Mouse (Mus musculus) midbrain, embryonic 14.5 days (tissue): ENCODE data around the gene Supt16. TPM values are rescaled to one million over a fixed set of nuclear protein-coding genes. Genes with fewer than 3 reads are reported as not detected.

Experiments
- ATAC-seq: fragments of 200-750 bp; cut with Nextera tagmentation; 2 replicates; pipeline ENCODE4 v1.8.0; 2017; ENCODE audit warnings: moderate number of reproducible peaks, moderate library complexity; ENCODE audit not compliant: low FRiP score, low TSS enrichment
- DNase-seq: peaks from one replicate; pipeline ENCODE4 v3.0.0-alpha.2; 2015
- H3K27ac ChIP-seq: fragments of 300-500 bp; sonication (generic); replicated peaks from 2 replicates; pipeline ENCODE4 v1.5.1; 2014; ENCODE audit warnings: mild to moderate bottlenecking, low read depth, low read length, moderate library complexity
- H3K27me3 ChIP-seq: fragments of 300-500 bp; sonication (generic); 2 replicates; pipeline ENCODE4 v1.6.1; 2014; ENCODE audit warnings: low read length, control low read depth, mixed read lengths; ENCODE audit not compliant: control insufficient read depth, insufficient read depth
- H3K36me3 ChIP-seq: fragments of 300-500 bp; sonication (generic); 2 replicates; pipeline ENCODE4 v1.6.1; 2014; ENCODE audit warnings: low read length, control low read depth; ENCODE audit not compliant: control insufficient read depth, insufficient read depth
- H3K4me1 ChIP-seq: fragments of 300-500 bp; sonication (generic); 2 replicates; pipeline ENCODE4 v1.6.1; 2014; ENCODE audit warnings: mild to moderate bottlenecking, antibody characterized with exemption, low read length, control low read depth; ENCODE audit not compliant: control insufficient read depth, insufficient read depth
- H3K4me2 ChIP-seq: fragments of 300-500 bp; sonication (generic); 2 replicates; pipeline ENCODE4 v1.6.1; 2014; ENCODE audit warnings: mild to moderate bottlenecking, low read length, moderate library complexity
- H3K4me3 ChIP-seq: fragments of 300-500 bp; sonication (generic); replicated peaks from 2 replicates; pipeline ENCODE4 v1.5.1; 2014; ENCODE audit warnings: low read depth, low read length
- H3K9ac ChIP-seq: fragments of 300-500 bp; sonication (generic); replicated peaks from 2 replicates; pipeline ENCODE4 v1.6.1; 2014; ENCODE audit warnings: mild to moderate bottlenecking, low read length, moderate library complexity
- H3K9me3 ChIP-seq: fragments of 300-500 bp; sonication (generic); 2 replicates; pipeline ENCODE4 v1.6.1; 2016; ENCODE audit warnings: low read length, control low read depth, mixed read lengths; ENCODE audit not compliant: control insufficient read depth
- WGBS: fragments of 180-500 bp; shearing (Covaris S2); extraction: QIAGEN DNeasy Blood & Tissue Kit; methylation state at CpG from one replicate; pipeline ENCODE4 v1.1.7; 2014; 5-methylcytosine and 5-hydroxymethylcytosine counted together
- polyA plus RNA-seq: library from polyadenylated mRNA; unstranded; fragments of >200 nt; fragmentation: Nextera tagmentation; extraction: Ambion mirVana; gene quantifications from 2 replicates; pipeline ENCODE4 v1.2.1, GENCODE M21; 2014

Gene Supt16
- polyA plus RNA-seq, 1 experiment from 2014 or later: 74.9 TPM

DNA sequence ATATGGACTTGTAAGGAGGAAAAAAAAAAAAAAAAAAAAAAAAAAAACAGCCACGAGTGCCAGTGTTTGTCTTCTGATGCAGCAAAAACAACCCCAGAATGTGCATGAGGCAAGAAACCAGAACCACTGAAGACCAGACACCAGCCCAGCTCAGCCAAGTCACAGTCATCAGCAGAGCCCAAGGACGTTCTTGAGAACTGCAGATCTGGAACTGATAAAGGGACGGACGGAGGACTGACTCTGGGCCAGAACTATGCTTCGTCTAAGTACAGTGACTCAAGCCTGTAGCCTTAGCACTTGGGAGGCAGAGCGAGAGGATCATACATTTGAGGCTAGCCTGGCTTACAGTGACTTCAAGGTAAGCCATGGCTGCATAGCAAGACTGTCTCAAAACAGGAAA lies 36.3 kb downstream of the Supt16 start:
- H3K4me1 ChIP-seq: no peaks in the 10 kb centered on the region
- no peaks in the 10 kb centered on the region for H3K27me3 ChIP-seq
- H3K9ac ChIP-seq: no peak overlapping the region
- H3K27ac ChIP-seq: no peak overlapping the region
- no peak overlapping the region for H3K4me2 ChIP-seq
- no peak for ATAC-seq
- no peak for DNase-seq
- no peaks in the 10 kb centered on the region for H3K9me3 ChIP-seq
- H3K4me3 ChIP-seq: no peak overlapping the region
- peaks cover 78% of the 10 kb centered on the region for H3K36me3 ChIP-seq
- WGBS: 91% methylated on average over 6 of the region's 6 CpGs

DNA sequence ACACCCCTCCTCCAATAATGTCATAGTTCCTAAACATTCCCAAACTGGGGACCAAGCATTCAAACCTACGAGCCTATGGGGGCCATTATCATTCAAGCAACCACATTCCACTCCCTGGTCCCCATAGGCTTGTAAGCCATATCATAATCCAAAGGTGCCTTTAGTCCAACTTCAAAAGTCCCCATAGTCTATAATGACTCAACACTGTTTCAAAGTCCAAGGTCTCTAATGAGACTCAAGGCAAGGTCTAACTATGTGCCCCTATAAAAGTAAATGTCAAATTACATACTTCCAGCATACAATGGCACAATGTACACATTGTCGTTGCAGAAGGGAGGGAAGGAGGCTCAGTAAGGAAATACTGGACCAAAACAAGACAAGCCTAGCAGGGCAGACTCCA lies 42.2 kb downstream of the Supt16 start:
- peaks cover 22% of the 10 kb centered on the region for H3K36me3 ChIP-seq
- no peak overlapping the region for H3K4me2 ChIP-seq
- 92% methylated on average over 2 of the region's 2 CpGs for WGBS
- no peaks in the 10 kb centered on the region for H3K27me3 ChIP-seq
- no peaks in the 10 kb centered on the region for H3K9me3 ChIP-seq
- no peak for DNase-seq
- H3K4me3 ChIP-seq: no peak overlapping the region
- ATAC-seq: no peak
- H3K4me1 ChIP-seq: peaks cover 3% of the 10 kb centered on the region; the same call in 1 of the 2 replicates
- H3K27ac ChIP-seq: no peak overlapping the region
- no peak overlapping the region for H3K9ac ChIP-seq

DNA sequence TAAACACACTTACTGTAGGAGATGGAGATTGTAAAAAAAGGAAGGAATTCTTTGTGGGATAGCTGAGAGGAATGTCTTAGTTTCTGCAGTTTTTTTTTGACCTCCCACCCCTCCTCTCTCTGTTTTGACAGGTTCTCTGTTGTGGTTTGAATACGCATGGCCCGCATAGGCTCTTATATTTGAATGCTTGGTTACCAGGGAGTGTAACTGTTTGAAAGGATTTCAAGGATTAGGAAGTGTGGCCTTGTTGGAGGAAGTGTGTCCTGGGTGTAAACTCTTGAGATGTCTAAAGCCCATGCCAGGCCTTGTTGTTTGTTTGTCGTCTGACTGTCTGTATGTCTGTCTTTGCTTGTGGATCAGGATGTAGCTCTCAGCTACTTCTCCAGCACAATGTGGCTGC lies 44.6 kb downstream of the Supt16 start:
- H3K9me3 ChIP-seq: no peaks in the 10 kb centered on the region
- peak overlapping the region; percentile 24; the same call in 1 of the 2 replicates for H3K4me2 ChIP-seq
- peaks cover 3% of the 10 kb centered on the region; the same call in 1 of the 2 replicates for H3K4me1 ChIP-seq
- peaks cover under 1% of the 10 kb centered on the region; the same call in 1 of the 2 replicates for H3K36me3 ChIP-seq
- no peak for ATAC-seq
- no peaks in the 10 kb centered on the region for H3K27me3 ChIP-seq
- H3K4me3 ChIP-seq: no peak overlapping the region
- DNase-seq: peak; percentile 20
- no peak overlapping the region for H3K27ac ChIP-seq
- 10% methylated on average over 3 of the region's 3 CpGs for WGBS
- H3K9ac ChIP-seq: no peak overlapping the region

DNA sequence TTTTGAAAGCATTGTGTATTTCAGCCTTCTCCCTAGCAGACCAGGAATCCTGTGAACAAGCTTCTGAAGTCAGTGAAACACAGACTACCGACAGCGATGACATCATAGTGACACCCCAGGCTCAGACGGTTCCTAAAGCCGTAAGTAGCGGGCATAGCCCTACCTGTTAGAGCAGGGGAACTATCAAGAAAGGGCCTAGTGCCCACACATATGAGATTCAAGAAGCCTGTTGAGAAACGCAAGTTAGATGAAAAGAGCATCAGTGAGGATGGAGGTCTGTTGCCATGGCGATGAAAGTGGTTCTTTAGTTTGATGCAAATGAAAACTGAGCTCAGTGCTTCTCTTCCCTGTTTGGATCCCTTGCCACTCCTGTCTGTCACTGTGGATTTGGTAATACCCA lies 45.0 kb downstream of the Supt16 start:
- 18% methylated on average over 7 of the region's 7 CpGs for WGBS
- H3K4me2 ChIP-seq: peak overlapping the region; percentile 24
- H3K36me3 ChIP-seq: no peaks in the 10 kb centered on the region
- H3K27me3 ChIP-seq: no peaks in the 10 kb centered on the region
- H3K9ac ChIP-seq: no peak overlapping the region
- ATAC-seq (peak; percentile 43; the same call in 1 of the 2 replicates), DNase-seq (peak; percentile 78)
- H3K9me3 ChIP-seq: no peaks in the 10 kb centered on the region
- H3K4me1 ChIP-seq: peaks cover 3% of the 10 kb centered on the region; the same call in 1 of the 2 replicates
- H3K4me3 ChIP-seq: no peak overlapping the region
- H3K27ac ChIP-seq: no peak overlapping the region

DNA sequence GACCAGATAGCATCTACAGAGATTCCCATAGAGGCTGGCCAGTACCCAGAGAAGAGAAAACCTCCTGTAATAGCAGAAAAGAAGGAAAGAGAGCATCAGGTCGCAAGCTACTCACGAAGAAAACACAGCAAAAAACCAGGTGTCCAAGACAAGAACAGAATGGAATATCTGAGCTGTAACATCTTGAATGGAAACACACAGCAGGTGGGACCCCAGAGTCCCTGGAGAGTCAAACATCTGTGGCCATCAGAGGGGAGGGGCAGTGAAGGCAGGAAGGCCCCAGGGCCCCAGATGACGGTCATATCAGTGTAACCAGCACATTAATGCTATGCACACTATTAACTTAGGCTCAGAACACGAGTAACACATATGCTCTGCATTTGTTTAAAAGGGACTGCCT lies 47.3 kb downstream of the Supt16 start:
- H3K36me3 ChIP-seq: no peaks in the 10 kb centered on the region
- H3K9me3 ChIP-seq: no peaks in the 10 kb centered on the region
- ATAC-seq (no peak), DNase-seq (no peak)
- H3K4me2 ChIP-seq: no peak overlapping the region
- WGBS: 53% methylated on average over 4 of the region's 4 CpGs
- H3K4me1 ChIP-seq: peaks cover 3% of the 10 kb centered on the region; the same call in 1 of the 2 replicates
- H3K27ac ChIP-seq: no peak overlapping the region
- H3K4me3 ChIP-seq: no peak overlapping the region
- H3K9ac ChIP-seq: no peak overlapping the region
- H3K27me3 ChIP-seq: no peaks in the 10 kb centered on the region

DNA sequence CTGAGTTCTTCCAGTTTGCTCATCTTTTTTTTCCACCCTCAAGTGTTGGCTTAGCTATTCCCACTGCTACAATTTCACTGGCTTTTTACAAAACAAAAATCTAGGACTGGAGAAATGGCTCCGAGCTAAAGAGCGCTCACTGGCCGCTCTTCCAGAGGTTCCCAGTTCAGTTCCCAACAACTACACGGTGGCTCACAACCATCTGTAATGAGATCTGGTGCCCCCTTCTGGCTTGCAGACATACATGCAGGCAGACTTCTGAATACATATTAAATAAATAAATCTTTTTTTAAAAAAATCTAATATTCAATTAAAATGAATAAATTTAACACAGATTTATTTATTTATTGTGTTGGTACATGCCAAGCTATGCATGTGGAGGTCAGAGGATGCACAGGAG lies 50.7 kb downstream of the Supt16 start:
- Histone ChIP-seq H3K9me3 (no peaks in the 10 kb centered on the region), H3K27ac (no peak overlapping the region), H3K9ac (no peak overlapping the region), H3K27me3 (no peaks in the 10 kb centered on the region), H3K4me3 (no peak overlapping the region), H3K4me1 (no peaks in the 10 kb centered on the region), H3K36me3 (no peaks in the 10 kb centered on the region), H3K4me2 (no peak overlapping the region)
- ATAC-seq (no peak), DNase-seq (peak; percentile 46)
- 63% methylated on average over 4 of the region's 4 CpGs for WGBS

DNA sequence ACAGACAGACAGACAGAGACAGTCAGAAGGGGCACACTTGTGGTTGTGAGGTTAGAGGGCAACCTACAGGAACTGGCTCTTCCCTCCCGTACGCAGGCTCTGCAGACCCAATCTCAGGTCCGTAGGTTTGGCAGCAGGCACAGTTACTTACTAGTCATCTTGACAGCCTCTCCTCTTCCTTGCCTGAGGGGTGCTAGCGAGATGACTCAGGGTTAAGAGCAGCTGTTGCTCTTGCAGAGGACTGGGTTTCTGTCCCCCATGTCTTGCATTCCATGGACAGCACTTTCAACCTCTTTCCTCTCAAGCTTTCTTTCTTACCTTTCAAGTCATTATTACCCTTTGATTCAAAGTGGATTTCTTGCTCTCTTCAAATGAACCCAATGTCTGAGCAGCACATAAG lies 53.1 kb downstream of the Supt16 start:
- ATAC-seq (no peak), DNase-seq (no peak)
- Histone ChIP-seq H3K9me3 (no peaks in the 10 kb centered on the region), H3K4me1 (no peaks in the 10 kb centered on the region), H3K4me3 (no peak overlapping the region), H3K27me3 (no peaks in the 10 kb centered on the region), H3K4me2 (no peak overlapping the region), H3K27ac (no peak overlapping the region), H3K9ac (no peak overlapping the region), H3K36me3 (no peaks in the 10 kb centered on the region)
- WGBS: 89% methylated on average over 4 of the region's 4 CpGs

DNA sequence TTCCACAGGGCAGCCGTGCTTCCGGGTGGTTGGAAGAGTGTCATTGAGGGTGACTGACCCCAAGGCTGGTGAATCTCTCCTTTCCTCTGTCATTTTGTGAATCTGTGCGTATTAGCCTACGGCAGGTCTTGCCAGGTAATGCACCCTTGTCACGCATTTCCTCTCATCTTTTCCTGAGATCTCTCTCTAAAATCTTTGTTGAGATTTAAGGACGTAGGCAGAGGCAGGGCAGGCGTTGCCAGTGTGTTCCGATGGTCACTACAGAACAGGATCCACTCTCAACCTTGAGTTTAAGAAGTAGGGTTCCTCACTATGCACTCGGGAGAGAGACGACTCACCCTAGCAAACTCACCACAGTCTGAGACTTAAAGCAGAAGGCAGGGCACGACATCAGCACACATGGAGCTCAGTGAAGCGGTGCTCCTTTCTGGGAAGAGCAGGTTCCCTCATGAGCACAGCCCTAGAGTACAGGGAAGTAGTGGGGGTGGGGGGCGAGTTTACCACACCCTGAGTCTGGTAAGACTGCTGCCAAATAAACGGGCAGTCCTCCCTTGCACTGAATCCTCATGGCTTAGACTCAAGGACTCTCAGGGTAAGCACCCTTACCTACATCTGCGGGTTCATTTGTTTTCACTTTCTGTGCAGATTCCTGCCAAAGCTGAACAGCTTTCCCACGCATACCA lies 55.6 kb downstream of the Supt16 start:
- Histone ChIP-seq H3K4me1 (no peaks in the 10 kb centered on the region), H3K9ac (no peak overlapping the region), H3K27me3 (no peaks in the 10 kb centered on the region), H3K4me2 (no peak overlapping the region), H3K4me3 (no peak overlapping the region), H3K36me3 (no peaks in the 10 kb centered on the region), H3K9me3 (no peaks in the 10 kb centered on the region), H3K27ac (no peak overlapping the region)
- DNase-seq (no peak), ATAC-seq (no peak)
- 75% methylated on average over 16 of the region's 16 CpGs for WGBS
